Mouse (Mus musculus): ENCODE data around the gene Ndrg2.

DNA sequence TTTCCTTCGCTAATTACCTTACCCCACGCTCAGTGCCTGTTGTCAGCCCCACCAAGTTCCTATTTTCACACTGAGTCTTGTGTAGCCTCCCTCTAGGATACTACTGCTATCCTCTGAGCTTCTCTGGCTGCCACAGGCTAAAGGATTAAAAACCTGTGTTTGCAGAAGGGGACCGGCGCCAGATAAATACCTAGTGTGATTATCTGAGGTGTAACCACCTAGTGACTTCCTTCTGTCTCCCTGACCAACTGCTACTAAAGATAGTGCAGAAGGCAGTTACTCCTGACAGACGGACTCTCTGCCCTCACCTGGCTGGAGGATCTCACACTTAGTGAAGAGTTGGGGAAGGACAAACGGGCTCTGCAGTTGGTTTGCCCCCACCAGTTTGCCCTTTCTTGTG lies 17.9 kb downstream of the Ndrg2 start:
- TF ChIP-seq ZC3H11A (IDR thresholded peaks at IDR 0.05; ENCODE audit: borderline replicate concordance, low read depth, low read length) (no peak), CHD2 (IDR thresholded peaks at IDR 0.05; ENCODE audit: low read depth, low read length) (no peak)
